Mouse (Mus musculus): Measurements from ENCODE around the gene Cybc1. TPM values are rescaled to one million over a fixed set of nuclear protein-coding genes. Genes with fewer than 3 reads are reported as not detected.
A peak's percentile ranks its signal among the peaks of the same experiment; 100 is the strongest.

Gene Cybc1
- total RNA-seq, 2 experiments from 2014 or later, result 25.3 to 27.2 TPM

DNA sequence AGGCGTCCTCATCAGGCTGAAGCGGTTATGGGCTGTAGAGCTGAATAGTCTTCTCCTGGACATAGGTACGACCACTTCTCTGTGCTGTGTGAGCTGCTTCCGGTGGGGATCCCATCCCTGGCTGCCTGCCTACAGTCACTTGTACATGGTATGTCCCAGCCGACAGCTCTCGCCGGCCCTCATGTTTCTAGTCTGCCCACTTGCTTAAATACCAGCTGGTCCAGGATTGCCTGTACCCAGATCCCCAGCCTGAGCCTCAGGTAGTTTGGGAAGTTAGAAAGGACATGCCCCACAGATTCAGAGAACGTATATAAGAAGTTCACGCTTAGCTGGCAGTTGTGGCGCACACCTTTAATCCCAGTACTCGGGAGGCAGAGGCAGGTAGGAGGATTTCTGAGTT is 9.3 kb downstream of the Cybc1 start:
- DNase-seq (ENCODE audit: low spot score in 2 of 2), result no peak

DNA sequence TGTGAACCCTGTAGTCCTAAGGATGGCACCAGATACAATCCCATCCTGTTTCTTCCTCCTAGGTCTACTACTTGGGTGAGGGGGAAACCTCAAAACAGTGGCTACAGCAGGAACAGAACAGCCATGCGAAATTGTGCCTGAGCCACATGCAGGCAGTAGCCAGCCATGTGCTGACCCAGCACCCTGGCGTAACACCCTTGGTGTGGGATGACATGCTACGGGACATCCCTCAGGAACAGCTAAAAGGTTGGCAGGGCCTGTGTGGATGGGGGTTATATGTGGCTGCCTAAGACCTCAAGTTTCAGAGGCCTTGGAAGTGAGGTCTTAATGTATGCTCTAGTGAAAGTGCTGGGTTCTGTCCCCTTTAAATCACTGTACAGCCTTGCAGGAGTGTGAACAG is 12.3 kb downstream of the Cybc1 start:
- no peak for DNase-seq (ENCODE audit: low spot score in 2 of 2)

DNA sequence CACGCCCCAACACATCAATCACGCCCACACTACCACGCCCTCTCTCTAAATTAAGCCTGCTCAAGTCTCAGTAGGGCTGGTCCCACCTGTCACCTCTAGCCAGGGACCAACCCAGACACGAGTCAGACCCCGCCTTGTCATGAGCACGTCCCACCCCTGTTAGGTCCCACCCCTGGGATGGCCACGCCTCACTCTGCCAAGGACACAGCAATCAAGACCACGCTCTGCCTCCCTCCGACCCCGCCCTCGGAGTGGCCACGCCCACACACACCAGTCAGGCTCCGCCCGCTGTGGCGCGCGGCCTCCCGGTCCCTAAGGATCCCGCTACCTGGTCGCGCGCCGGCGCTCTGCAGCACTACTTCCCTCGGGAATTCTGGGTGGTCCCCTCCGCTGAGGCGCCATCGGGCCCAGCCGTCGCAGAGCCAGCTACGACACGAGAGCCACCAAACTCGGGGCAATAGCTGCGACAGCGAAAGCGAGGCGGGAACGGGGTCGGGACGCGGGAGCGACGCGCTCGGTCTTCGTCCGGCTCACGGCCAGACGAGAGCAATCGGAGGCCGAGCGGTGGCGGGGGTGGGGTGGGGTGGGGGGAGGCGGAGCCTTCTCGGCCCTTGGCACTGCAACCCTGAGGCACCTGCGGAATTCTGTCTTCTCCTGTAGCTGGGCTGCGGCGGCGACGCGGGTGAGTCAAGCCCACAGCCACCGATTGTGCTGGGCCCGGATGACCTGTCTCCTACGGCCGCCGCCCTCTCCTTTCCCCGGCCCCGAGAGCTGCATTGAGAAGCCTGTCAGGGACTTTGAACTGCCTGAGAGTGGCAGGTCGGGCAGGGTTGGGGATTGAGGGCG is 24.7 kb downstream of the Cybc1 start, which contains the start of the genes Hexdc and Ogfod3:
Gene Hexdc (plus strand): TSS at position 273 of the 846 bp plus-strand sequence.
Gene Ogfod3 (minus strand): TSS at position 551 of the 846 bp plus-strand sequence.
- peak; percentile 90 to 92 for DNase-seq (ENCODE audit: low spot score in 2 of 2)

DNA sequence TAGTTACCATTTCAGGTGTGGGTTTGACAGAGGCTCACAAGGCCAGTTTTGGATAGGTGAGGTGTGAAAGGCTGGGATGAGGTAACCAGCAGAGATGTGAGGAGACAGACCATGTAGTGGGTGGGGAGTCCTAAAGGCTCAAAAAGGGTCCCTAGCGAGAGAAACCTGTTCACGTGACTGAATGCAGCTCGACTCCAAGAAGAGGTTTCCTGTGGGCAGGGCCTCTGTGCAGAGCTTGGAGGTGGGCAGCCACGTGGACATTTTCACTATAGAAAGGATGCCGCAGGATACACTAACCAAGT is 25.3 kb downstream of the Cybc1 start:
- no peak for DNase-seq (ENCODE audit: low spot score in 2 of 2)

DNA sequence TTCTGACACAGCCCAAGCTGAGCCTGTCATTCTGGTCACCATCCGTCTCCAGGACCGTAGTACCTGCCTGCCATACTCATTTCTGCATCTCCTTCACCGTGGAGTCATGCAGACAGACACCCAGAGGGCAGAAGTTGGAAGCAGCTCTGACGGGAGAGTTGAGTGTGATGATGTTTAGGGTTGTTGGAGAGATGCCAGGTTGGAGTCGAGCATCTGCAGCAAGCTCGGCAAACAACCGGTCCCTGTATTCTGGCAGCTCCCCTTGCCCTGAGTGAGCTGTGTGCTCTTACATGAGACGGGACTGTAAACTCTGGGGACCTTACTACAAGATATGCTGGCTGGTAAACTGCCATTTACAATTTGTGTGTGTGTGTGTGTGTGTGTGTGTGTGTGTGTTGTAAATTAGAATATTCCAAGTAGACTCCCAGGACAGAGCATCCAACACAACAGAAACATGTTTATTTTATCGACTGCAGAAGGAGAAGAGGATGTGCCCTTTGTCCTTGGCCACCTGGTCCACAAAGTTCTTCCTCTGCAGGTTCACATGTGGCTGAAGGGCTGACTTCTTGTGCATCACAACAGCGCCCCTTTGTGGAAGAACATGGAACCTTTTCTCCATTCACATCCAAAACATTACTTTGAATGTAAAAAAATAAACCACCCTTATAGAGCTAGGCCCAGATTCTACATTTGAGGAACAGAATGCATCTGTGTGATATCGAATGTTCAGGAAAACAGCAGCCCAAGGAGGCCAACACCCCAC is 27.5 kb downstream of the Cybc1 start:
- peak in 1 of 2 experiments; percentile 57 for DNase-seq (ENCODE audit: low spot score in 2 of 2)

DNA sequence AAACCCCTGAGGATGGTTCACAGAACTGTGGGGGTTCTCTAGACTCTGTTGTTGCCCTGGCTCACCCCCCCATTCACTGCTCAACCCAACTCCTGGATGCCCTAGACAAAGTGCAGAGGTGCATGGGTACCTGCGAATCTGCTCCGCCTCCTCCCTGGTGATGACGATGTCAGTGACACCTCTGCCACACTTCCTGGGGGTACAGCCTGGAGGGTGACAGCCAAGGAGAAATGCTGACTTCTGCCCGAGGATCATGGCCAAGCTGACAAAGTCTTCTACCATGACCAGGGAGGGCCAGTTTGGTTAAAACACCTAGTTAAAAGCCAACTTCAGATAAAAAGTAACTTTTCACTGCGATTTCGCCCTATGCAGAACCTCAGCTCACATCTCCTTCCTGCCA is 28.3 kb downstream of the Cybc1 start:
- DNase-seq (ENCODE audit: low spot score in 2 of 2), result no peak

DNA sequence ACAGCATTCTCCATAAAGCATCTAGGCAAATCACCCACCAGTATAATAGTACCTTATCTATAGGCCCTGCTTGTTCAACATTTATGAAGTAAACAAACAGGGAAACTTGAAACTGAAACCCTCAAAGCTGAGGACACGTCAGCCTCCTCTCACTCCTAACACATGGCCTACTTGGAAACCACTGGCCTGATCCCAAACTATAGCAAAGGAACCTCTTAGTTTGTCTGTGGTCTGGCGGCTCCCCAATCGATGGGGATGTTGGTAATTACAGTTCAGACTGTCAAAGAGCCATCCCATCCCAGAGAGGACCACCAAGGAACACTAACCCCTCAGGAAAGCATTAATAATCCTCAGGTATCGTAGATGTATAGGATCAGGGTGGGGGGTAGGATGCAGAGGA is 29.3 kb downstream of the Cybc1 start:
- DNase-seq (ENCODE audit: low spot score in 2 of 2), result no peak

DNA sequence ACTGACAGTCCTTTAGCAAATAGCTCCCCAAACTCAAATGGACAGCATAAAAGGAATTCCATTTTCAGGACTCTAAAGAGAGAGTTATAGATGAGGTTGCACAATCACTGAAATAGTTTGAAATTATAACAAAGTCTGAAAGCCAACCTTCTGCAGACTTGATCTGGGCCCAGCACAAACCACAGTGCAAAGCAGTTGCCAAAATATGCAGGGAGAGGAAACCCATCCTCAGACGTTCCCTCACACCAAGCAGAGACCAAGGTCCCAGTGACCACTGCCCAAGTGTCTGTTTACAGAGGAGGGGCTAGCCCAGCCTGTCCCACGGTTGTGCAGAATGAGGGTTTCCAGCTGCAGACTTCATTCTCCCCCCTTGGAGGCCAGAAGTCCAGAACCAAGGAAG is 30.5 kb downstream of the Cybc1 start:
- DNase-seq (ENCODE audit: low spot score in 2 of 2), result no peak

DNA sequence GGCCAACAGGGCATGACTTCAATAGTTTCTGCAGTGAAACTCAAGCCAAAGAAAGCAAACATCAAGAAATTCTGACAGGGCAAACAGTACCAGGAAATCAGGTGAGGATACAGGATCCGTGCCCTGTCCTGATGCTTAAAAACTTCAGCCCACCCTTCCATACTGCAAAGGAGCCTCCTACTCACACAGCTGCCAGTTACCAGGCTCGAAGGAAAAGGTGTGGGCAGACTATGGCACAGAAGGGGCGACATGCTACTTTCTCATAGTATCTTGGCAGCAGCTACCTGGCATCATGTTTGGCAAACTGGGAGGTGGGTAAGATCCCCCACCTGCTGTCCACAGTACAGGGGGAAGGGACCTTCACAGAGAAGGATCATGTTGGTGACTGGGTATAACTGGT is 35.7 kb downstream of the Cybc1 start:
- DNase-seq (ENCODE audit: low spot score in 2 of 2), result no peak

DNA sequence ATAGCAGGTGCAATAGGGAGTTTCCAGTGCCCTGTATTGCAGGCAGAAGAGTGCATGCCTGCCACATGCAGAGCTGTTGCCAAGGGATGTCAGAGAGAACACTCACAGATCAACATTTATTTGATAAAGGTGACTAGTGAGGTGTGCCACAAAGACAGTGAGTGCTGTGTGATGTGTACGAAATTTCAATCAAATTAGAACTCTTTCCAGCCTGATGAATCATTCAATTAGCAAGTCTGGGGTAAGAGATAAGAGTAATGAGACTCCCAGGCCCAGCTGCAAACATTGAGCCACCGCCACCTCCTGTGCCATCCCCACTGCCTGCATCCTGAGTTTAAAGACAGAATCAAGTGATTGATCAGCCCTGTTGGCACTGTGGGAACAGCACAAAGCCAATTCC is 36.4 kb downstream of the Cybc1 start:
- DNase-seq (ENCODE audit: low spot score in 2 of 2), result no peak

DNA sequence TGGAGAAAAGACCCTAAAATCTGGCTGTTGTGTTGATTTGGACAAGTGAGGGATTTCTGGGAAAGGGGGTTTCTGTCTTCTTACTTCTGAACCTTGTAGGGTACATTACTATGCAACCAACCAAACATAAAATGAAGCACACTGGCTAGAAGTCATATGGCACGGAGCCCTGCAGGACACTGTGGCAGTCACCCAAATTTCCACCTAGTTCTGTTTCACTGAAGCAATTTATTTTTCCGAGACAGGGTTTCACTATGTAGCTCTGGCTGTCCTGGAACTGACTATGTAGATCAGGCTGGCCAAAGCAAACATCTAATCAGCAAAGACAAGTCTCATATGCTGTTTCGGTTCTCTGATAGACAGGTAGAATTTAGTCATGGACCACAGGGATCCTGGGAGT is 39.4 kb downstream of the Cybc1 start:
- no peak for DNase-seq (ENCODE audit: low spot score in 2 of 2)

DNA sequence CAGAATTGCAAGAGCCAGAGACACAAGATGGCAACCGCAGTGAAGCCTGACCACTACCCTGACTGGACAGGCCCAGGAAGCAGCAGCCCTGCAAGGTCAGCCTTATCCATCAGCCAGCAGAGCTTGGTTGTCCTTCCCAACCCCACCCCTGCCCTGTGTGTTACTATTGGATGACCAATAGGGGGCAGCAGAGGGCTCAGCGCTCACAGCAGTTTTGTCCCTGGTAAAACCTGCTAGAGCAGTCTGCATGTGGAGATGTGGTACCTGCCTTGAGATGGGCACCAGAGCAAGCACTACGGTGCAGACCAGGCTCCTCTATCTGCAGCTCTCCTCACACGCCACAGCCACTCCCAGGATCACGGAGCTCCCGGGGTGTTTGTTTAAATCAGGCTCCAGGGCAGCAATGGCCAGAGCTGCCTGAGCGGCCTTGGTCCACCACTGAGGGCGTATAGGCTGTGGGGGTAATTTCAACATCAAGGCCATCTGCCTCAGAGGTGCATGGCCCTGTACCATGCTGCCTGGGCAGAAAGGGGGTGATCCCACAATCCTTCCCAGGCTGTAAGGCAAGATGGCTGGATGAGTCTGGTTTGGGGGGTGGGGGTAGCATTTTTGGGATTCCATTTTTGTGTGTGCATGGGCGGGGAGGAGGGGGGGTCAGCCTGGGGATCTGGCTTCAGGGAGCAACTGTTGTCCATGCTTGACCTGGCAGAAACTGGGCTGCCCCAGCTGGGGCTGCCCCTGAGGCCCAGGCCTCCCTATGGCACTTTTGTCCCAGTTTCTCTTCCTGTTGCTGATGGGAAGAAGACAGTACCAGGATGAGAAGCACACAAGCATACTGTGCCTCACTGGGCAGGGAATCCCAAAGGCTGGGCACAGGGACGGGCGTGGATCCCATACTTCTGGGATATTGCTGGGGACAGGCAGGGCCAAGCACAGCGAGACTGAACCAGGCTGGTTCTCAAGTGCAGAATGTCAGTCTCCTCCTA is 52.5 kb downstream of the Cybc1 start:
- peak in 1 of 2 experiments; percentile 22 for DNase-seq (ENCODE audit: low spot score in 2 of 2)

DNA sequence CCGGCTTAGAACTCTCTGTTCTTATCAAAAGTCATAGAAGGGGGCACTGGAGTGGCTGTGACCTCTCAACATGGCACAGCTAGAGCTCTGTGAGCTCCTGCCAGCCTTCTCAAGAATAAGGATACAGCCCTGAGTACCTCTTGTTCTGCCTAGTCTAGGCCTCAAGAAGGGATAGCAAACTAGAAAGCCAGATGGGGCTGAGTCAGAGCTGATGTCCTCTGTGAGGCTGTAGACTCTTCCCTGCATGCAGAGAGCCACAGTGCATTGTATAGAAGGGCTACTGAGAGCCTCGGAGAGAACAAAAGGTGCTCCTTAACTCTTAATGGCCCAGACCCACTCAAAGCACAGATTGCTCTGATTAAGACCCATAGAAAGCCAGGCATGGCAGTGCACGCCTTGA is 54.9 kb downstream of the Cybc1 start:
- peak; percentile 24 to 33 for DNase-seq (ENCODE audit: low spot score in 2 of 2)

DNA sequence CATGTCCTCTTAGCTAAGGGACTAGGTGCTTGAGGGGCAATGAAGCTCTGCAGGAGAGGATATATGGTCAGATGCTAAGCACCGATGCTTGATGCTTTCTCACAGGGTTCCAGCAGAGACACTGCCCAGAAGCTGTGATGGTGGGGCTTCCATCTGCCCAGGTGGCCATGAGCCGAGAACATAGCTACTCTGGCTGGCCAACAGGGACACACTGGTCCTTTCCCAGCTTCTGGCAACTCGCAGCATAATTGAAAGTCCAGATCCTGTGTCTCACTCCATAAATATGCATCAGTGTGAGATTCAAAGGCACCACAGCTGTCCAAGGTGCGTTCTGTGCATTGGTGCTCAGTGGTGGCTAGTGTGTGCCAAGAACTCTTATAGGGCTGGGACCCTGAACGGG is 55.9 kb downstream of the Cybc1 start:
- no peak for DNase-seq (ENCODE audit: low spot score in 2 of 2)

Other genes starting within 250 kb of the Cybc1 start
- gene Csnk1d, start 238.0 kb downstream of the Cybc1 start, total RNA-seq (2021), result 100 to 1,000 TPM; 136 TPM
- not detected for gene Cd7, start 189.9 kb downstream of the Cybc1 start, total RNA-seq (2021)
- gene Sectm1b, start 165.8 kb downstream of the Cybc1 start, total RNA-seq (2021), result not detected
- gene Sectm1a, start 148.1 kb downstream of the Cybc1 start, total RNA-seq (2021), result not detected
- gene Tex19.2, start 110.6 kb downstream of the Cybc1 start, total RNA-seq (2021), result not detected
- gene Tex19.1, start 83.2 kb downstream of the Cybc1 start, total RNA-seq (2021), result not detected
- gene Uts2r, start 69.1 kb downstream of the Cybc1 start, total RNA-seq (2021), result under 1 TPM; 0.25 to 0.37 TPM
- gene Hexdc, start 24.9 kb downstream of the Cybc1 start, total RNA-seq (2021), result 10 to 100 TPM; 20.6 to 21.0 TPM
- 1 to 10 TPM; 7.4 to 7.7 TPM for gene Ogfod3, start 24.6 kb downstream of the Cybc1 start, total RNA-seq (2021)
- gene Narf, start 7.9 kb upstream of the Cybc1 start, total RNA-seq (2021), result 10 to 100 TPM; 43.6 to 44.6 TPM
- gene Foxk2, start 30.7 kb upstream of the Cybc1 start, total RNA-seq (2021), result 10 to 100 TPM; 76.9 to 78.0 TPM
- 10 to 100 TPM; 69.1 to 75.7 TPM for gene Wdr45b, start 125.1 kb upstream of the Cybc1 start, total RNA-seq (2021)
- gene Rab40b, start 158.9 kb upstream of the Cybc1 start, total RNA-seq (2021), result 10 to 100 TPM; 65.6 to 69.3 TPM
- gene Fn3krp, start 192.1 kb upstream of the Cybc1 start, total RNA-seq (2021), result 10 to 100 TPM; 51.2 to 55.0 TPM
- gene Fn3k, start 205.6 kb upstream of the Cybc1 start, total RNA-seq (2021), result 10 to 100 TPM; 44.9 to 49.3 TPM
- 10 to 100 TPM; 37.1 to 39.0 TPM for gene Tbcd, start 222.6 kb upstream of the Cybc1 start, total RNA-seq (2021)